Mouse (Mus musculus) CH12.LX (cell line): Measurements from ENCODE around the gene Axdnd1.

Experiments
- BHLHE40 ChIP-seq: IDR thresholded peaks from 2 replicates; pipeline ENCODE4 v1.6.1; 2011; ENCODE audit warnings: mild to moderate bottlenecking, low read depth, low read length, improper control_type of control experiment
- CTCF ChIP-seq, 2 experiments: IDR thresholded peaks in 1 of 2; conservative IDR thresholded peaks in 1 of 2; 2 replicates each; pipeline ENCODE4 v1.5.1; 2011 to 2012; ENCODE audit warnings: low read depth in 2 of 2, low read length in 2 of 2, improper control_type of control experiment in 1 of 2, inconsistent platforms in 1 of 2, mild to moderate bottlenecking in 1 of 2, moderate library complexity in 1 of 2
- E2F4 ChIP-seq: IDR thresholded peaks from 2 replicates; pipeline ENCODE4 v1.6.1; 2011; ENCODE audit warnings: low read depth, low read length, improper control_type of control experiment; ENCODE audit not compliant: insufficient replicate concordance
- ETS1 ChIP-seq: conservative IDR thresholded peaks from 2 replicates; pipeline ENCODE4 v1.6.1; 2012; ENCODE audit warnings: low read depth, mild to moderate bottlenecking, inconsistent platforms, low read length, improper control_type of control experiment, moderate library complexity
- HCFC1 ChIP-seq: IDR thresholded peaks from 2 replicates; pipeline ENCODE4 v1.6.1; 2012; ENCODE audit warnings: low read depth, mild to moderate bottlenecking, inconsistent platforms, low read length, improper control_type of control experiment
- RCOR1 ChIP-seq: conservative IDR thresholded peaks from 2 replicates; pipeline ENCODE4 v1.6.1; 2012; ENCODE audit warnings: low read depth, mild to moderate bottlenecking, inconsistent platforms, low read length, improper control_type of control experiment

DNA sequence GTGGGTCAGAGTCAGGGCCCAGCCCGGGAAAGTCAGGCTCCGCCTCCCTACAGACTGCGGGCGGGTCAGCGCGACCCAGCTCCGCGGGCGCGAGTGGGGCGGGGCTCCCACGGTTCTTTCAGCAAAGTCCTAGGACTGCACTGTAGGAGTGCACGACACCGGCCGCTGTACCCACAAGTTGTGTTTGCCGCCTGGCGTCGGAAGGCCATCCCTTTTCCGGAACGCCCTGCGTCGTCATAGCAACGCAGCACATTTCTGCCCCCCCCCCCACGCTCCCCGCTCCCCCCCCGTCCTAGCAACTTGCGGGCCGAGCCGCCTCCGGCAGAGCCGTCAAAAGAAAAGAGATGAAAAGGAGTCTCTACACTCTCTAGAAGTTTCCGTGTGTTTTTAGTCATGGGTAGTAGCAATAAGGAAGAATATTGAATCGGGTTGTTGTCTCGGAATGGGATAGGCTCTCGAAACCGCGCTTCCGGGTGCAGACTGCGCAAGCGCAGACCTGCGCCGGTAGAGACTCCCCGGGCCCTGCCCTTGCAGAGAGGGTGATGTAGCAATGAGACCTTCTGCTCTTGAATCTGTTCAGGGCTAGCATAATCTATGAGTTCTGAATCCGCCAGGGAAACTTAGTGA is at the start of gene Axdnd1:
- TF ChIP-seq BHLHE40: peak; percentile 47; the same call in 1 of the 2 replicates
- TF ChIP-seq HCFC1: peak; percentile 63
- no peak for TF ChIP-seq CTCF (conservative IDR thresholded peaks at IDR 0.05 in 1 of 2, IDR thresholded peaks at IDR 0.05 in 1 of 2; ENCODE audit: low read depth in 2 of 2, low read length in 2 of 2)
- TF ChIP-seq E2F4: 0 out of 2 replicates have a peak, but pooled peaks have one; percentile 53
- TF ChIP-seq ETS1: no peak
- no peak for TF ChIP-seq RCOR1
